ENCODE assay signal across 1 mouse cellular context in genomic region chr7:12949032-12949871, GRCm38 (mm10).
TF ChIP-seq lines count a peak whose summit lies in the region.

No protein-coding gene starts in this region.

TF ChIP-seq in CH12.LX, 34 proteins besides CTCF, POLR2A, EP300 and RAD21 (continued from another document):
- TF ChIP-seq MXI1 (IDR thresholded peaks at IDR 0.05; ENCODE audit: low read depth, low read length) (peak; percentile 92), KAT2A (IDR thresholded peaks at IDR 0.05; ENCODE audit: insufficient replicate concordance, low read length) (peak; percentile 50; the same call in 1 of the 2 replicates), JUND (conservative IDR thresholded peaks at IDR 0.05; ENCODE audit: low read depth, low read length) (no peak), ELF1 (IDR thresholded peaks at IDR 0.05; ENCODE audit: low read depth, low read length) (peak; percentile 67), ZMIZ1 (IDR thresholded peaks at IDR 0.05; ENCODE audit: low read depth, low read length) (peak; percentile 69; the same call in 1 of the 2 replicates), TCF12 (IDR thresholded peaks at IDR 0.05; ENCODE audit: low read depth, low read length) (peak; percentile 51; the same call in 1 of the 2 replicates), E2F4 (IDR thresholded peaks at IDR 0.05; ENCODE audit: insufficient replicate concordance, low read depth, low read length) (peak; percentile 91; the same call in 1 of the 2 replicates), TBP (conservative IDR thresholded peaks at IDR 0.05; ENCODE audit: low read depth, low read length) (peak; percentile 63), NRF1 (IDR thresholded peaks at IDR 0.05; ENCODE audit: low read depth, low read length) (peak; percentile 72), SMC3 (IDR thresholded peaks at IDR 0.05; ENCODE audit: low read depth, low read length) (no peak), MAZ (IDR thresholded peaks at IDR 0.05; ENCODE audit: low read depth, low read length) (no peak), POLR2AphosphoS2 (IDR thresholded peaks at IDR 0.05; ENCODE audit: low read depth, low read length) (0 out of 2 replicates have a peak, but pooled peaks have one; percentile 39), CHD1 (IDR thresholded peaks at IDR 0.05; ENCODE audit: low read depth, low read length) (no peak), HCFC1 (IDR thresholded peaks at IDR 0.05; ENCODE audit: low read depth, low read length) (peak; percentile 77), NELFE (IDR thresholded peaks at IDR 0.05; ENCODE audit: low read depth, low read length) (peak; percentile 82), IRF4 (IDR thresholded peaks at IDR 0.05; ENCODE audit: low read depth, low read length) (no peak; the same call in 1 of the 2 replicates), UBTF (IDR thresholded peaks at IDR 0.05; ENCODE audit: low read depth, low read length) (no peak), SIN3A (IDR thresholded peaks at IDR 0.05; ENCODE audit: low read length) (peak; percentile 93), MAX (IDR thresholded peaks at IDR 0.05; ENCODE audit: low read length) (peak; percentile 76)
TF ChIP-seq in CH12.LX: peak in this region for 15.
